In the genomic region with DNA sequence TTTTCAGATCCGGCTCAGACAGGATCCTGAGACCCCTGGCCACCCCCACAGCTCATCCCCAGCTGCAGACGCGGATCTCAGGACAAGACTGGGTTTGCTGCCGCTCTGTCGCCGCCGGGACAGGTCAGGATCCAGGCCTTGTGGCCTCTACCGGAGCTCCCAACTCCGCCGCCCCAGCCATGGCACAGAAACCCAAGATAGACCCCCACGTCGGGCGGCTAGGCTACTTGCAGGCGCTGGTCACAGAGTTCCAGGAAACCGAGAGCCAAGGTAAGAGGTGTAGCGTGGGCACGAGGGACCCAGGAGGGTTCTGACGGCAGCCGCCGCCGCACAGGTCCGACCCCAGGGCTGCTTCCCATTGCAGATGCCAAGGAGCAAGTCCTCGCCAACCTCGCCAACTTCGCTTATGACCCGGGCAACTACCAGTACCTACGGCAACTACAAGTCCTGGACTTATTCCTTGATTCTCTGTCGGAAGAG, we compare ENCODE assay signal across 8 mouse cellular contexts. TPM values are rescaled to one million over a fixed set of nuclear protein-coding genes. Genes with fewer than 3 reads are reported as not detected.
A peak's percentile ranks its signal among the peaks of the same experiment; 100 is the strongest.
DNase-seq lines count a peak whose midpoint lies in the region; ATAC-seq and TF ChIP-seq lines count a peak whose summit lies in the region.

No protein-coding gene starts in this region.

- peak overlapping the region; percentile 73 for H3K9ac ChIP-seq in embryonic facial prominence, embryonic 12.5 days
- peak overlapping the region; percentile 81 for H3K9ac ChIP-seq in intestine, postnatal 0 days (ENCODE audit: low read depth, low read length)
- H3K9ac ChIP-seq in neural tube, embryonic 12.5 days = peak overlapping the region; percentile 79

- no peak for DNase-seq in left cerebral cortex, adult 2 months (ENCODE audit: extremely low spot score in 1 of 2, low spot score in 2 of 2)
- DNase-seq in left cerebral cortex, postnatal 36 days (ENCODE audit: low spot score in 2 of 2) = no peak
- no peak for DNase-seq in left cerebral cortex, postnatal 14 days (ENCODE audit: low spot score in 2 of 2)
- no peak for DNase-seq in adrenal gland, postnatal 36 days
- no peak for DNase-seq in kidney, postnatal 36 days

- no peaks in the 10 kb centered on the region; the same call in 1 of the 2 replicates for H3K36me3 ChIP-seq in embryonic facial prominence, embryonic 12.5 days
- peaks cover 11% of the 10 kb centered on the region; the same call in 1 of the 2 replicates for H3K36me3 ChIP-seq in intestine, postnatal 0 days (ENCODE audit: control insufficient read depth, insufficient read depth)
- no peaks in the 10 kb centered on the region for H3K36me3 ChIP-seq in neural tube, embryonic 12.5 days

- peak overlapping the region; percentile 59; the same call in 1 of the 2 replicates for H3K27ac ChIP-seq in left cerebral cortex, adult 2 months
- peak overlapping the region; percentile 74 for H3K27ac ChIP-seq in embryonic facial prominence, embryonic 12.5 days
- H3K27ac ChIP-seq in intestine, postnatal 0 days (ENCODE audit: low read depth, low read length) = peak overlapping the region; percentile 31; the same call in 1 of the 2 replicates
- no peak overlapping the region for H3K27ac ChIP-seq in neural tube, embryonic 12.5 days

- no peak for TF ChIP-seq CTCF in left cerebral cortex, adult 2 months (IDR thresholded peaks at IDR 0.05)
- TF ChIP-seq CTCF in intestine, postnatal 0 days (IDR thresholded peaks at IDR 0.05; ENCODE audit: low read depth) = no peak; the same call in 1 of the 2 replicates

- H3K9me3 ChIP-seq in embryonic facial prominence, embryonic 12.5 days = no peaks in the 10 kb centered on the region
- no peaks in the 10 kb centered on the region for H3K9me3 ChIP-seq in intestine, postnatal 0 days (ENCODE audit: control insufficient read depth)
- no peaks in the 10 kb centered on the region for H3K9me3 ChIP-seq in neural tube, embryonic 12.5 days

- 3% methylated on average over 28 of the region's 28 CpGs for WGBS in embryonic facial prominence, embryonic 12.5 days
- WGBS in intestine, postnatal 0 days = 3% methylated on average over 28 of the region's 28 CpGs
- 6% methylated on average over 28 of the region's 28 CpGs for WGBS in neural tube, embryonic 12.5 days

- peak; percentile 42; the same call in 1 of the 2 replicates for ATAC-seq in embryonic facial prominence, embryonic 12.5 days (ENCODE audit: insufficient number of reproducible peaks, insufficient read depth, low FRiP score, low TSS enrichment)
- ATAC-seq in intestine, postnatal 0 days = peak; percentile 31
- no peak for ATAC-seq in neural tube, embryonic 12.5 days (ENCODE audit: low FRiP score, low read depth)

- intact Hi-C loops in left cerebral cortex, adult 2 months (cut with DNase I) = loop anchor here (2.0 kb wide), 1 partner anchor 55 kb away; the partner anchor contains the start of gene Kctd2
- intact Hi-C loops in left cerebral cortex, postnatal 36 days (cut with DNase I) = loop anchor here (2.0 kb wide), 2 partner anchors 47 to 55 kb away; partner anchors contain the start of gene Kctd2
- intact Hi-C loops in left cerebral cortex, postnatal 14 days (cut with DNase I) = loop anchor here (2.0 kb wide), 2 partner anchors 47 to 55 kb away; partner anchors contain the start of gene Kctd2

- no peaks in the 10 kb centered on the region for H3K27me3 ChIP-seq in embryonic facial prominence, embryonic 12.5 days
- H3K27me3 ChIP-seq in intestine, postnatal 0 days (replicated peaks; ENCODE audit: control insufficient read depth, insufficient read depth, low read length) = no peaks in the 10 kb centered on the region
- no peaks in the 10 kb centered on the region for H3K27me3 ChIP-seq in neural tube, embryonic 12.5 days (replicated peaks)

- peaks cover 31% of the 10 kb centered on the region for H3K4me1 ChIP-seq in embryonic facial prominence, embryonic 12.5 days
- 0 out of 2 replicates have a peak, but pooled peaks cover 6% of the 10 kb centered on the region for H3K4me1 ChIP-seq in intestine, postnatal 0 days (replicated peaks; ENCODE audit: control insufficient read depth, insufficient read depth, low read length)
- H3K4me1 ChIP-seq in neural tube, embryonic 12.5 days = peaks cover 24% of the 10 kb centered on the region

- H3K4me2 ChIP-seq in embryonic facial prominence, embryonic 12.5 days (replicated peaks) = peak overlapping the region; percentile 92
- H3K4me2 ChIP-seq in intestine, postnatal 0 days (replicated peaks; ENCODE audit: low read depth) = peak overlapping the region; percentile 89
- peak overlapping the region; percentile 98 for H3K4me2 ChIP-seq in neural tube, embryonic 12.5 days (replicated peaks)

- peak overlapping the region; percentile 60 for H3K4me3 ChIP-seq in left cerebral cortex, adult 2 months
- H3K4me3 ChIP-seq in embryonic facial prominence, embryonic 12.5 days = peak overlapping the region; percentile 85
- H3K4me3 ChIP-seq in intestine, postnatal 0 days (ENCODE audit: low read depth, low read length) = peak overlapping the region; percentile 79
- peak overlapping the region; percentile 82 for H3K4me3 ChIP-seq in neural tube, embryonic 12.5 days

RNA-seq across cellular contexts. Expression of gene Armc7, which starts 0.3 kb away (rescaled TPM):
- total RNA-seq in left cerebral cortex, adult 2 months (2021) = 10 to 100 TPM; 11.9 to 18.0 TPM
- 10 to 100 TPM; 13.0 to 13.5 TPM for total RNA-seq in left cerebral cortex, postnatal 36 days (2021)
- polyA plus RNA-seq in embryonic facial prominence, embryonic 12.5 days (2016; fragmentation: Nextera tagmentation; extraction: Ambion mirVana) = 10.3 and 10.7 TPM in 2 replicates
- polyA plus RNA-seq in intestine, postnatal 0 days (2015; fragmentation: Nextera tagmentation; extraction: Ambion mirVana) = 6.9 and 7.0 TPM in 2 replicates
- polyA plus RNA-seq in neural tube, embryonic 12.5 days (2016; fragmentation: Nextera tagmentation; extraction: Ambion mirVana) = 12.9 and 13.1 TPM in 2 replicates
- 10 to 100 TPM in 1 of 2 experiments, 1 to 10 TPM in 1; 9.7 to 10.1 TPM for total RNA-seq in left cerebral cortex, postnatal 14 days (2021)
- 1 to 10 TPM; 7.3 to 8.2 TPM for total RNA-seq in adrenal gland, postnatal 36 days (2021)

RNA-seq across cellular contexts. Expression of gene Slc16a5, which starts 13.5 kb away (rescaled TPM):
- not detected for total RNA-seq in left cerebral cortex, adult 2 months (2021)
- total RNA-seq in left cerebral cortex, postnatal 36 days (2021) = not detected
- 0.22 and 0.28 TPM in 2 replicates for polyA plus RNA-seq in embryonic facial prominence, embryonic 12.5 days (2016; fragmentation: Nextera tagmentation; extraction: Ambion mirVana)
- polyA plus RNA-seq in intestine, postnatal 0 days (2015; fragmentation: Nextera tagmentation; extraction: Ambion mirVana) = 3.0 and 3.4 TPM in 2 replicates
- 0.09 and 0.14 TPM in 2 replicates for polyA plus RNA-seq in neural tube, embryonic 12.5 days (2016; fragmentation: Nextera tagmentation; extraction: Ambion mirVana)
- under 1 TPM in 1 of 2 experiments, not detected in 1; 0.15 TPM for total RNA-seq in left cerebral cortex, postnatal 14 days (2021)
- total RNA-seq in adrenal gland, postnatal 36 days (2021) = under 1 TPM in 1 of 2 experiments, not detected in 1; 0.53 TPM

RNA-seq across cellular contexts. Expression of gene Nt5c, which starts 15.9 kb away (rescaled TPM):
- total RNA-seq in left cerebral cortex, adult 2 months (2021) = 10 to 100 TPM; 57.6 to 67.2 TPM
- 10 to 100 TPM; 61.0 to 69.8 TPM for total RNA-seq in left cerebral cortex, postnatal 36 days (2021)
- polyA plus RNA-seq in embryonic facial prominence, embryonic 12.5 days (2016; fragmentation: Nextera tagmentation; extraction: Ambion mirVana) = 73.7 and 80.6 TPM in 2 replicates
- 189 and 194 TPM in 2 replicates for polyA plus RNA-seq in intestine, postnatal 0 days (2015; fragmentation: Nextera tagmentation; extraction: Ambion mirVana)
- 84.8 and 87.1 TPM in 2 replicates for polyA plus RNA-seq in neural tube, embryonic 12.5 days (2016; fragmentation: Nextera tagmentation; extraction: Ambion mirVana)
- total RNA-seq in left cerebral cortex, postnatal 14 days (2021) = 10 to 100 TPM; 75.9 TPM
- total RNA-seq in adrenal gland, postnatal 36 days (2021) = 100 to 1,000 TPM in 1 of 2 experiments, 10 to 100 TPM in 1; 98.5 to 161 TPM

RNA-seq across cellular contexts. Expression of gene Trim80, which starts 35.5 kb away (rescaled TPM):
- total RNA-seq in left cerebral cortex, adult 2 months (2021) = under 1 TPM in 1 of 2 experiments, not detected in 1; 0.16 TPM
- not detected for total RNA-seq in left cerebral cortex, postnatal 36 days (2021)
- not detected in 2 replicates for polyA plus RNA-seq in embryonic facial prominence, embryonic 12.5 days (2016; fragmentation: Nextera tagmentation; extraction: Ambion mirVana)
- 0.64 and 1.1 TPM in 2 replicates for polyA plus RNA-seq in intestine, postnatal 0 days (2015; fragmentation: Nextera tagmentation; extraction: Ambion mirVana)
- not detected in 2 replicates for polyA plus RNA-seq in neural tube, embryonic 12.5 days (2016; fragmentation: Nextera tagmentation; extraction: Ambion mirVana)
- not detected for total RNA-seq in left cerebral cortex, postnatal 14 days (2021)
- under 1 TPM in 1 of 2 experiments, not detected in 1; 0.17 TPM for total RNA-seq in adrenal gland, postnatal 36 days (2021)

RNA-seq across cellular contexts. Expression of gene Jpt1, which starts 38.4 kb away (rescaled TPM):
- total RNA-seq in left cerebral cortex, adult 2 months (2021) = 100 to 1,000 TPM; 158 to 161 TPM
- total RNA-seq in left cerebral cortex, postnatal 36 days (2021) = 100 to 1,000 TPM; 143 to 159 TPM
- 591 and 626 TPM in 2 replicates for polyA plus RNA-seq in embryonic facial prominence, embryonic 12.5 days (2016; fragmentation: Nextera tagmentation; extraction: Ambion mirVana)
- polyA plus RNA-seq in intestine, postnatal 0 days (2015; fragmentation: Nextera tagmentation; extraction: Ambion mirVana) = 255 and 263 TPM in 2 replicates
- polyA plus RNA-seq in neural tube, embryonic 12.5 days (2016; fragmentation: Nextera tagmentation; extraction: Ambion mirVana) = 999 and 1,042 TPM in 2 replicates
- total RNA-seq in left cerebral cortex, postnatal 14 days (2021) = 100 to 1,000 TPM; 206 TPM
- 100 to 1,000 TPM in 1 of 2 experiments, 10 to 100 TPM in 1; 80.5 to 106 TPM for total RNA-seq in adrenal gland, postnatal 36 days (2021)
